9 mouse cellular contexts compared by ENCODE assay signal in genomic region chr15:80623171-80623837, GRCm38 (mm10). TPM values are rescaled to one million over a fixed set of nuclear protein-coding genes. Genes with fewer than 3 reads are reported as not detected.
DNase-seq lines count a peak whose midpoint lies in the region; ATAC-seq lines count a peak whose summit lies in the region.
"Had no signal": no experiment of that assay in that cellular context is flagged by ENCODE, and none has a peak within 500 bp of the region (broad histone marks: within the 10 kb centered on the region; RNA-seq: fewer than 3 reads in every experiment).

No protein-coding gene starts in this region.

- peak; percentile 84 for ATAC-seq in heart, embryonic 13.5 days (ENCODE audit: extremely low read depth, insufficient number of reproducible peaks, low FRiP score, low TSS enrichment)
- ATAC-seq in CD4-positive, CD25-positive, alpha-beta regulatory T cell, adult 4 months, result peak; percentile 21
- ATAC-seq in liver, embryonic 13.5 days (ENCODE audit: low read depth), result peak; percentile 99
- ATAC-seq in kidney, embryonic 16.5 days (ENCODE audit: low FRiP score, low TSS enrichment), result no peak
- ATAC-seq in frontal cortex, adult (ENCODE audit: low TSS enrichment), result no peak

- intact Hi-C loops in heart, postnatal 14 days (cut with DNase I), result no loop called here

- peak overlapping the region; percentile 39 for H3K4me3 ChIP-seq in heart, embryonic 13.5 days
- peak overlapping the region; percentile 66 for H3K4me3 ChIP-seq in liver, embryonic 13.5 days (replicated peaks)
- no peak overlapping the region for H3K4me3 ChIP-seq in kidney, embryonic 16.5 days (ENCODE audit: low read length)

- peak overlapping the region; percentile 41 for H3K9ac ChIP-seq in heart, embryonic 13.5 days
- H3K9ac ChIP-seq in liver, embryonic 13.5 days, result peak overlapping the region; percentile 84
- H3K9ac ChIP-seq in kidney, embryonic 16.5 days (replicated peaks; ENCODE audit: low read length), result no peak overlapping the region

- H3K27me3 ChIP-seq in heart, embryonic 13.5 days (replicated peaks), result peaks cover 18% of the 10 kb centered on the region
- peaks cover 1% of the 10 kb centered on the region; the same call in 1 of the 2 replicates for H3K27me3 ChIP-seq in liver, embryonic 13.5 days
- 0 out of 2 replicates have a peak, but pooled peaks cover 3% of the 10 kb centered on the region for H3K27me3 ChIP-seq in kidney, embryonic 16.5 days (ENCODE audit: insufficient read depth, low read length)

- H3K36me3 ChIP-seq in heart, embryonic 13.5 days, result no peaks in the 10 kb centered on the region
- H3K36me3 ChIP-seq in liver, embryonic 13.5 days, result no peaks in the 10 kb centered on the region; the same call in 1 of the 2 replicates
- no peaks in the 10 kb centered on the region for H3K36me3 ChIP-seq in kidney, embryonic 16.5 days (ENCODE audit: insufficient read depth, low read length)

- WGBS in heart, embryonic 13.5 days, result 27% methylated on average over 8 of the region's 8 CpGs
- WGBS in liver, embryonic 13.5 days (ENCODE audit: insufficient replicate concordance), result 20% methylated on average over 8 of the region's 8 CpGs
- WGBS in kidney, embryonic 16.5 days, result 63% methylated on average over 8 of the region's 8 CpGs

- H3K9me3 ChIP-seq in heart, embryonic 13.5 days, result no peaks in the 10 kb centered on the region
- no peaks in the 10 kb centered on the region for H3K9me3 ChIP-seq in liver, embryonic 13.5 days (replicated peaks)
- no peaks in the 10 kb centered on the region for H3K9me3 ChIP-seq in kidney, embryonic 16.5 days (ENCODE audit: low read length)

- peaks cover 35% of the 10 kb centered on the region for H3K4me1 ChIP-seq in heart, embryonic 13.5 days
- H3K4me1 ChIP-seq in liver, embryonic 13.5 days (replicated peaks), result peaks cover 83% of the 10 kb centered on the region
- H3K4me1 ChIP-seq in kidney, embryonic 16.5 days (ENCODE audit: insufficient read depth, low read length), result no peaks in the 10 kb centered on the region

- H3K27ac ChIP-seq in heart, embryonic 13.5 days (replicated peaks), result peak overlapping the region; percentile 80
- H3K27ac ChIP-seq in liver, embryonic 13.5 days, result peak overlapping the region; percentile 98
- H3K27ac ChIP-seq in kidney, embryonic 16.5 days (ENCODE audit: low read length), result no peak overlapping the region

- H3K4me2 ChIP-seq in heart, embryonic 13.5 days, result peak overlapping the region; percentile 51
- peak overlapping the region; percentile 73 for H3K4me2 ChIP-seq in liver, embryonic 13.5 days
- no peak overlapping the region for H3K4me2 ChIP-seq in kidney, embryonic 16.5 days (replicated peaks; ENCODE audit: low read depth, low read length)

- DNase-seq in heart, postnatal 14 days, result no peak
- DNase-seq in cerebellum, adult 9-11 months, result peak; percentile 97
- peak; percentile 75 for DNase-seq in liver, embryonic 13.5 days
- no peak for DNase-seq in testis, postnatal 10 days (ENCODE audit: low spot score)

RNA-seq across cellular contexts. Expression of gene Fam83f, which starts 48.3 kb away (rescaled TPM):
- polyA plus RNA-seq in heart, embryonic 13.5 days (2015; fragmentation: Nextera tagmentation; extraction: Ambion mirVana), result 0.13 and 0.14 TPM in 2 replicates
- under 1 TPM; 0.12 TPM for total RNA-seq in heart, postnatal 14 days (2021)
- polyA plus RNA-seq in CD4-positive, CD25-positive, alpha-beta regulatory T cell, adult 4 months (2017; shearing (Covaris generic)), result under 1 TPM in 1 of 2 experiments, not detected in 1; 0.30 TPM
- 0.73 and 0.83 TPM in 2 replicates for polyA plus RNA-seq in liver, embryonic 13.5 days (2015; fragmentation: Nextera tagmentation; extraction: Ambion mirVana)
- polyA plus RNA-seq in kidney, embryonic 16.5 days (2015; fragmentation: Nextera tagmentation; extraction: Ambion mirVana), result 5.4 and 6.3 TPM in 2 replicates

RNA-seq across cellular contexts. Expression of gene Grap2, which starts 50.9 kb away (rescaled TPM):
- 4.9 and 8.8 TPM in 2 replicates for polyA plus RNA-seq in heart, embryonic 13.5 days (2015; fragmentation: Nextera tagmentation; extraction: Ambion mirVana)
- total RNA-seq in heart, postnatal 14 days (2021), result 1 to 10 TPM; 1.7 to 5.4 TPM
- polyA plus RNA-seq in CD4-positive, CD25-positive, alpha-beta regulatory T cell, adult 4 months (2017; shearing (Covaris generic)), result 10 to 100 TPM; 37.7 to 55.0 TPM
- 31.6 and 33.2 TPM in 2 replicates for polyA plus RNA-seq in liver, embryonic 13.5 days (2015; fragmentation: Nextera tagmentation; extraction: Ambion mirVana)
- 0.62 and 0.81 TPM in 2 replicates for polyA plus RNA-seq in kidney, embryonic 16.5 days (2015; fragmentation: Nextera tagmentation; extraction: Ambion mirVana)

RNA-seq across cellular contexts. Expression of gene Enthd1, which starts 58.3 kb away (rescaled TPM):
- not detected in 2 replicates for polyA plus RNA-seq in heart, embryonic 13.5 days (2015; fragmentation: Nextera tagmentation; extraction: Ambion mirVana)
- total RNA-seq in heart, postnatal 14 days (2021), result not detected
- polyA plus RNA-seq in CD4-positive, CD25-positive, alpha-beta regulatory T cell, adult 4 months (2017; shearing (Covaris generic)), result under 1 TPM in 1 of 2 experiments, not detected in 1; 0.24 TPM
- not detected in 2 replicates for polyA plus RNA-seq in liver, embryonic 13.5 days (2015; fragmentation: Nextera tagmentation; extraction: Ambion mirVana)
- not detected in 2 replicates for polyA plus RNA-seq in kidney, embryonic 16.5 days (2015; fragmentation: Nextera tagmentation; extraction: Ambion mirVana)
- polyA plus RNA-seq: kidney, embryonic 14.5 days had no signal

Comparison
In these comparisons a context has a peak if more than half of its experiments do, and no peak if none do; other contexts are left out.
1. ATAC-seq: peak in heart, embryonic 13.5 days (single experiment), CD4-positive, CD25-positive, alpha-beta regulatory T cell, adult 4 months (single experiment) and liver, embryonic 13.5 days (single experiment); none in kidney, embryonic 16.5 days (single experiment) and frontal cortex, adult (single experiment).
2. DNase-seq: peak in cerebellum, adult 9-11 months (single experiment) and liver, embryonic 13.5 days (single experiment); none in heart, postnatal 14 days (0 of 2) and testis, postnatal 10 days (single experiment).